Mouse (Mus musculus) ES-E14 (cell line): ENCODE results near the gene Hltf. TPM values are rescaled to one million over a fixed set of nuclear protein-coding genes. Genes with fewer than 3 reads are reported as not detected.

Source experiments
- DNase-seq: peaks from one replicate; pipeline ENCODE4 v3.0.0-alpha.2; 2013; ENCODE audit warnings: low read depth, low spot score
- H3K27ac ChIP-seq: 2 replicates; pipeline ENCODE4 v1.5.1; 2012; ENCODE audit warnings: low read depth, mild to moderate bottlenecking, low read length, moderate library complexity, mixed read lengths; ENCODE audit not compliant: poor library complexity, insufficient read depth, severe bottlenecking
- H3K36me3 ChIP-seq: 2 replicates; pipeline ENCODE4 v1.6.1; 2012; ENCODE audit warnings: mild to moderate bottlenecking, low read length, moderate library complexity, mixed read lengths; ENCODE audit not compliant: control insufficient read depth, poor library complexity, insufficient read depth, severe bottlenecking
- H3K4me1 ChIP-seq, 2 experiments: fragments of 150-350 bp in 1 of 2; sonication (generic) in 1 of 2; 2 replicates each; pipeline ENCODE4 v1.6.1; 2012; ENCODE audit warnings: low read length in 2 of 2, mild to moderate bottlenecking in 1 of 2, mixed read lengths in 1 of 2; ENCODE audit not compliant: control insufficient read depth in 2 of 2, insufficient read depth in 2 of 2, poor library complexity in 1 of 2
- H3K4me3 ChIP-seq, 2 experiments: fragments of 150-350 bp in 1 of 2; sonication (generic) in 1 of 2; 2 replicates each; pipeline ENCODE4 v1.5.1; 2012; ENCODE audit warnings: low read length in 2 of 2, low read depth in 1 of 2, mild to moderate bottlenecking in 1 of 2, mixed read lengths in 1 of 2; ENCODE audit not compliant: insufficient read depth in 1 of 2, poor library complexity in 1 of 2, severe bottlenecking in 1 of 2
- H3K9ac ChIP-seq: 2 replicates; pipeline ENCODE4 v1.6.1; 2012; ENCODE audit warnings: low read depth, mild to moderate bottlenecking, low read length, mixed read lengths; ENCODE audit not compliant: poor library complexity, insufficient read depth, severe bottlenecking
- H3K9me3 ChIP-seq: fragments of 150-350 bp; sonication (generic); 2 replicates; pipeline ENCODE4 v1.6.1; 2012; ENCODE audit warnings: low read depth, mild to moderate bottlenecking, low read length; ENCODE audit not compliant: control insufficient read depth, insufficient read depth
- CHD2 ChIP-seq: IDR thresholded peaks from 2 replicates; pipeline ENCODE4 v1.6.1; 2014; ENCODE audit warnings: mild to moderate bottlenecking, low read depth, low read length, inconsistent platforms
- HCFC1 ChIP-seq: IDR thresholded peaks from 2 replicates; pipeline ENCODE4 v1.6.1; 2012; ENCODE audit warnings: low read length, inconsistent platforms, borderline replicate concordance; ENCODE audit not compliant: insufficient read depth
- MAFK ChIP-seq: IDR thresholded peaks from 2 replicates; pipeline ENCODE4 v1.6.1; 2014; ENCODE audit warnings: mild to moderate bottlenecking, low read depth, low read length, inconsistent platforms; ENCODE audit not compliant: insufficient read depth
- ZC3H11A ChIP-seq: IDR thresholded peaks from 2 replicates; pipeline ENCODE4 v1.6.1; 2012; ENCODE audit warnings: low read depth, mild to moderate bottlenecking, inconsistent platforms, low read length, borderline replicate concordance
- ZNF384 ChIP-seq: IDR thresholded peaks from 2 replicates; pipeline ENCODE4 v1.6.1; 2012; ENCODE audit warnings: low read depth, low read length, inconsistent platforms
- in situ Hi-C, 2 experiments: fragments of 600-800 bp; cut with MboI; formaldehyde crosslinking; loops; one replicate each; pipeline ENCODE4 v1.15.1; 2025; ENCODE audit warnings: low sequenced_read_pairs in 2 of 2, inconsistent platforms in 1 of 2; ENCODE audit not compliant: unreplicated experiment in 2 of 2
- total RNA-seq: library from RNA; depleted of rRNA; stranded (reverse); fragments of 300-350 nt; gene quantifications from 2 replicates; pipeline ENCODE4 v1.2.3, GENCODE M21; 2012

The Hltf gene
- total RNA-seq, 1 experiment = 21.0 TPM

DNA sequence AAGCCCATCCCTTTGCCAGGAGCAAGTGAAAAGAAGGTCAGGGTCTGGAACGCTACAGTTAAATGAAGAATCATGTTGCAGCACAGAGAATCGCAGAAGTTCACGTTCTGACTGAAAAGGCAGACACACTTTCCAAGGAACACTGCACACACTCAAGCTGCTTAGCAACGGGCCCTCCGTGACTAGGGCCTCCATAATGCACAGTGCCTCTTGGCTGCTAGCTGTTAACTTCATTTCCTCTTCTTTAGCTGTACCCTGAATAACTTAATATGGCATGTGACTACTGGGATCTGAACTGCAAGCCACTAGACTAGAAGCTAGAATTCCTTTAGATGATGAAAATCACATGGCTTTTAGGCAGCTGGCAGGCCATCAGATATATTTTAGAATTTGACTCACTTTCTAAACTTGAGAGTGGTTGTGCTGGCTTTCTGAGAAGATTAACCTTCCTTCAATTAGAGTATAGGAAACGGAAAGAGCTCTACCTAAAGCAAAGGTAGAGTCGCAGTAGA is 89.3 kb downstream of the Hltf start:
- in situ Hi-C loops = no loop called here
- TF ChIP-seq HCFC1 = no peak
- TF ChIP-seq ZC3H11A = no peak
- Histone ChIP-seq H3K9ac (no peak overlapping the region), H3K27ac (no peak overlapping the region), H3K4me1 (0 out of 4 replicates have a peak, but pooled peaks cover 0 to 2% of the 10 kb centered on the region in 2 experiments), H3K9me3 (no peaks in the 10 kb centered on the region), H3K36me3 (no peaks in the 10 kb centered on the region), H3K4me3 (no peak overlapping the region)
- no peak for DNase-seq

DNA sequence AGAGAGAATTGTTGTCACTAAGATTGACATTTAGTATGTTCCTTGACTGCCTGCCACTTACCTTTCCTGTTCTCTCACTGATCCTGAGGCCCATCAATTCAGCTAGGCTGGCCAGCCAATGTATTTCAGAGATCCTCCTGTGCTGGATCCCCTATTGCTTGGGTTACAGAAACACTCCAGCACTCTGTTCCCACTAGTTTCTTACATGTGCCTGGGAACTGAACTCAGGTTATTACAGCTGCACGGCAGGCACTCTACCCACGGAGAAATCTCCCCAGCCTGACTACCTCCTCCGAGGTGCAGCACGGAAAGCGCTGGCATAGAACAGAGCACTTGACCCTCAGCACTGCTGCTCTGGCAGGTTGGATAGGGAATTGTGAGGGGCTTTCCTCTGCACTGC is 90.0 kb downstream of the Hltf start:
- no peaks in the 10 kb centered on the region for H3K36me3 ChIP-seq
- 0 out of 4 replicates have a peak, but pooled peaks cover 0 to 2% of the 10 kb centered on the region in 2 experiments for H3K4me1 ChIP-seq
- no peak overlapping the region for H3K4me3 ChIP-seq
- no peak overlapping the region for H3K27ac ChIP-seq
- no peak for DNase-seq
- in situ Hi-C loops = no loop called here
- H3K9me3 ChIP-seq = no peaks in the 10 kb centered on the region
- TF ChIP-seq MAFK = no peak
- no peak for TF ChIP-seq ZNF384
- no peak for TF ChIP-seq ZC3H11A
- no peak for TF ChIP-seq HCFC1
- TF ChIP-seq CHD2 = no peak
- H3K9ac ChIP-seq = no peak overlapping the region

DNA sequence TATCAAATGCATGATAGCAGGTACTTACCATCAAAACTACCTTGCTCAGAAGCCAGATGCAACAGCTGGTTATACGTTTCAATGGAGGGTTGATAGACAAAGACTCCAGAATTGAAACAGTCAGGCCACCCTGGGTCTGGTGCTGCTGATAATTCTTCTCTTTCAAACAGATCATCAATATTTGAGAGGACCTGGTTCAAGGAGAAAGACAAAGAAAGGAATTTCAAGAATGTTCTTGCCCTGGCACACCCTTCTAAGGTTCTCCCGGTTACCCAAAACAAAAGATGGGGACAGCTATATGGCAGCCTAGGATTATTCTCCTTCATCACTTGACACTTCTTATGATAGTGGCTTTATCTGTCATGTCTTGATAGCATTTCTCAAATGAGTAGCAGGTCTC is 92.9 kb downstream of the Hltf start:
- DNase-seq = no peak
- no peaks in the 10 kb centered on the region for H3K9me3 ChIP-seq
- no peak overlapping the region for H3K9ac ChIP-seq
- no peaks in the 10 kb centered on the region for H3K36me3 ChIP-seq
- no peak overlapping the region for H3K27ac ChIP-seq
- H3K4me3 ChIP-seq = no peak overlapping the region
- 0 out of 4 replicates have a peak, but pooled peaks cover 0 to 2% of the 10 kb centered on the region in 2 experiments for H3K4me1 ChIP-seq
- TF ChIP-seq ZC3H11A (no peak), CHD2 (no peak), HCFC1 (no peak), ZNF384 (no peak), MAFK (no peak)
- in situ Hi-C loops = no loop called here

DNA sequence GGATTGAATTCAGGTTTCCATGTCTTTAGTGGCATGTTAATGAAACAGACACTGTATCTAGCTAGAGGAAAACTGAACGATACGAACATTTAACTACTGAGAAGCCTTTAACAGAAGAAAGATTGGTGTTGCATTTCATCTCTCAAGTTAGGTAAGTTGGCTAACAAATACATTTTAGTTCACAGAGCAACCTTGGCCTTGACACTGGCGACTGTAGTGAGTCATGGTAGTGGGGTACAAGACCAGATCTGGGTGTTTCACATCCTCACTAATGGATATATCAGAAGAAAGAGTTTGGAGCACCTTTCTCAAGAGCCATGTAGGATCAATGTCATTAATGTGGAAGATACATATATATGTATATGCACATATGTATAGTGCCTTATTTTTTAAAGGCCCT is 94.0 kb downstream of the Hltf start:
- H3K27ac ChIP-seq = no peak overlapping the region

More for the DNA sequence above, 94.0 kb downstream of the Hltf start:
- no peak for DNase-seq
- TF ChIP-seq HCFC1 = no peak
- no peak for TF ChIP-seq ZC3H11A
- no peak for TF ChIP-seq CHD2
- TF ChIP-seq MAFK = no peak
- TF ChIP-seq ZNF384 = no peak
- no peaks in the 10 kb centered on the region for H3K36me3 ChIP-seq
- 0 out of 4 replicates have a peak, but pooled peaks cover 0 to 2% of the 10 kb centered on the region in 2 experiments for H3K4me1 ChIP-seq
- in situ Hi-C loops = no loop called here
- no peaks in the 10 kb centered on the region for H3K9me3 ChIP-seq
- no peak overlapping the region for H3K4me3 ChIP-seq
- H3K9ac ChIP-seq = no peak overlapping the region
